In genomic region chr5:129670036-129670458, GRCm38 (mm10) we compare ENCODE assay signal across 8 mouse cellular contexts. TPM values are rescaled to one million over a fixed set of nuclear protein-coding genes. Genes with fewer than 3 reads are reported as not detected.
DNase-seq lines count a peak whose midpoint lies in the region; ATAC-seq lines count a peak whose summit lies in the region.

Gene Zfp11 (minus strand): TSS chr5:129670099.

- DNase-seq in adrenal gland, adult 2 months, result peak; percentile 86
- DNase-seq in embryo, embryonic 10.5 days (ENCODE audit: low spot score), result peak; percentile 88
- peak; percentile 81 for DNase-seq in gastrocnemius, postnatal 10 days
- DNase-seq in induced T-regulatory cell, adult 2 months (ENCODE audit: low read depth), result peak; percentile 84
- DNase-seq in left cerebral cortex, adult 8-10 months (ENCODE audit: low spot score in 2 of 2), result peak; percentile 50 to 77
- peak; percentile 75 for DNase-seq in right cerebral cortex, adult 18-20 months
- peak; percentile 81 for DNase-seq in urinary bladder, postnatal 14 days (ENCODE audit: low spot score)

- peak; percentile 96 for ATAC-seq in megakaryocyte, adult 5-6 weeks (ENCODE audit: poor library complexity, severe bottlenecking)

RNA-seq across cellular contexts. Expression of gene Zfp11, which starts in this region (rescaled TPM):
- total RNA-seq in adrenal gland, adult 2 months (2021), result 1 to 10 TPM; 2.5 to 4.1 TPM
- polyA plus RNA-seq in adrenal gland, adult 2 months (2012; rRNA removed), result 0.89 and 0.94 TPM in 2 replicates
- total RNA-seq in gastrocnemius, postnatal 10 days (2021), result 1 to 10 TPM; 3.1 to 3.2 TPM
- total RNA-seq in left cerebral cortex, adult 8-10 months (2022), result 1 to 10 TPM; 6.0 to 7.0 (median 6.2) TPM
- 1.7 and 2.0 TPM in 2 replicates for total RNA-seq in megakaryocyte, adult 5-6 weeks (2015)
- total RNA-seq in megakaryocyte, adult 5-6 weeks (2017), result 1.5 and 1.6 TPM in 2 replicates

Comparison
In these comparisons a context has a peak if more than half of its experiments do, and no peak if none do; other contexts are left out.
1. Peak in every context shown above with its lines: DNase-seq and ATAC-seq.